Mouse (Mus musculus): Measurements from ENCODE around the gene Scn8a. TPM values are rescaled to one million over a fixed set of nuclear protein-coding genes. Genes with fewer than 3 reads are reported as not detected.

Scn8a gene
- polyA plus RNA-seq, 1 experiment from 2014 or later = 22.7 TPM

- H3K36me3 ChIP-seq (replicated peaks) = 0 out of 2 replicates have a peak, but pooled peaks cover 5% of the 10 kb centered on the region
- no peak overlapping the region for H3K4me3 ChIP-seq
- no peak overlapping the region for H3K4me2 ChIP-seq
- H3K27ac ChIP-seq = no peak overlapping the region
- ATAC-seq (replicated peaks) = no peak
- H3K9me3 ChIP-seq = no peaks in the 10 kb centered on the region
- H3K4me1 ChIP-seq = peaks cover 5% of the 10 kb centered on the region; the same call in 1 of the 2 replicates
- no peak overlapping the region for H3K9ac ChIP-seq
- 80% methylated on average over 8 of the region's 8 CpGs for WGBS
- H3K27me3 ChIP-seq (replicated peaks) = no peaks in the 10 kb centered on the region
Measured at GRCm38 (mm10) chr15:101005717-101006116, 136.1 kb downstream of the Scn8a start.

- H3K36me3 ChIP-seq (replicated peaks) = peaks cover 12% of the 10 kb centered on the region; the same call in 1 of the 2 replicates
Measured at GRCm38 (mm10) chr15:101006251-101007040, 136.8 kb downstream of the Scn8a start.

GRCm38 (mm10) chr15:101007236-101007635 lies 137.6 kb downstream of the Scn8a start:
- Histone ChIP-seq H3K4me2 (no peak overlapping the region; the same call in 1 of the 2 replicates), H3K4me3 (no peak overlapping the region), H3K9ac (no peak overlapping the region), H3K27me3 (replicated peaks) (no peaks in the 10 kb centered on the region), H3K4me1 (peaks cover 5% of the 10 kb centered on the region; the same call in 1 of the 2 replicates), H3K9me3 (no peaks in the 10 kb centered on the region), H3K36me3 (replicated peaks) (peaks cover 12% of the 10 kb centered on the region; the same call in 1 of the 2 replicates), H3K27ac (no peak overlapping the region)
- WGBS = 67% methylated on average over 7 of the region's 7 CpGs
- no peak for ATAC-seq (replicated peaks)

More at GRCm38 (mm10) chr15:101006251-101007040, 136.8 kb downstream of the Scn8a start:
- Histone ChIP-seq H3K4me2 (peak overlapping the region; percentile 39), H3K9ac (no peak overlapping the region), H3K27ac (no peak overlapping the region), H3K27me3 (replicated peaks) (no peaks in the 10 kb centered on the region), H3K4me3 (peak overlapping the region; percentile 22), H3K4me1 (peaks cover 5% of the 10 kb centered on the region; the same call in 1 of the 2 replicates), H3K9me3 (no peaks in the 10 kb centered on the region)
- 0 out of 2 replicates have a peak, but pooled peaks have one; percentile 62 for ATAC-seq (replicated peaks)
- WGBS = 15% methylated on average over 15 of the region's 15 CpGs

- Histone ChIP-seq H3K9ac (no peak overlapping the region), H3K36me3 (replicated peaks) (peaks cover 22% of the 10 kb centered on the region; the same call in 1 of the 2 replicates), H3K27me3 (replicated peaks) (no peaks in the 10 kb centered on the region), H3K9me3 (no peaks in the 10 kb centered on the region), H3K4me3 (no peak overlapping the region), H3K4me2 (no peak overlapping the region), H3K4me1 (peaks cover 5% of the 10 kb centered on the region; the same call in 1 of the 2 replicates), H3K27ac (no peak overlapping the region)
- WGBS = 87% methylated on average over 14 of the region's 14 CpGs
- ATAC-seq (replicated peaks) = no peak
Measured at GRCm38 (mm10) chr15:101008386-101009010, 138.8 kb downstream of the Scn8a start.

- H3K4me1 ChIP-seq = peaks cover 5% of the 10 kb centered on the region; the same call in 1 of the 2 replicates
- ATAC-seq (replicated peaks) = no peak
- WGBS = 88% methylated on average over 6 of the region's 6 CpGs
- no peak overlapping the region for H3K27ac ChIP-seq
- H3K4me3 ChIP-seq = no peak overlapping the region
- peaks cover 31% of the 10 kb centered on the region; the same call in 1 of the 2 replicates for H3K36me3 ChIP-seq (replicated peaks)
- H3K27me3 ChIP-seq (replicated peaks) = no peaks in the 10 kb centered on the region
- H3K9me3 ChIP-seq = no peaks in the 10 kb centered on the region
- no peak overlapping the region for H3K4me2 ChIP-seq
- no peak overlapping the region for H3K9ac ChIP-seq
Measured at GRCm38 (mm10) chr15:101011352-101011751, 141.7 kb downstream of the Scn8a start.

- H3K4me2 ChIP-seq = no peak overlapping the region
- H3K27me3 ChIP-seq (replicated peaks) = no peaks in the 10 kb centered on the region
- no peak overlapping the region for H3K9ac ChIP-seq
- peaks cover 20% of the 10 kb centered on the region for H3K36me3 ChIP-seq (replicated peaks)
- 80% methylated on average over 2 of the region's 2 CpGs for WGBS
- H3K4me3 ChIP-seq = no peak overlapping the region
- ATAC-seq (replicated peaks) = no peak
- H3K4me1 ChIP-seq = no peaks in the 10 kb centered on the region
- H3K9me3 ChIP-seq = no peaks in the 10 kb centered on the region
- no peak overlapping the region for H3K27ac ChIP-seq
Measured at GRCm38 (mm10) chr15:101028960-101029359, 159.3 kb downstream of the Scn8a start.

- Histone ChIP-seq H3K9me3 (no peaks in the 10 kb centered on the region), H3K4me3 (no peak overlapping the region), H3K27me3 (replicated peaks) (peaks cover 15% of the 10 kb centered on the region), H3K36me3 (replicated peaks) (peaks cover 28% of the 10 kb centered on the region), H3K9ac (no peak overlapping the region), H3K27ac (no peak overlapping the region), H3K4me1 (0 out of 2 replicates have a peak, but pooled peaks cover 3% of the 10 kb centered on the region), H3K4me2 (no peak overlapping the region)
- 54% methylated on average over 17 of the region's 17 CpGs for WGBS
- no peak for ATAC-seq (replicated peaks)
Measured at GRCm38 (mm10) chr15:101039651-101040050, 170.0 kb downstream of the Scn8a start.

- ATAC-seq (replicated peaks) = no peak
- Histone ChIP-seq H3K4me2 (no peak overlapping the region), H3K4me1 (peaks cover 15% of the 10 kb centered on the region), H3K4me3 (no peak overlapping the region), H3K27ac (no peak overlapping the region), H3K9me3 (no peaks in the 10 kb centered on the region), H3K27me3 (replicated peaks) (peaks cover 30% of the 10 kb centered on the region), H3K9ac (no peak overlapping the region), H3K36me3 (replicated peaks) (peaks cover 18% of the 10 kb centered on the region)
- 81% methylated on average over 6 of the region's 6 CpGs for WGBS
Measured at GRCm38 (mm10) chr15:101041966-101042365, 172.3 kb downstream of the Scn8a start.

GRCm38 (mm10) chr15:101042613-101043012 lies 173.0 kb downstream of the Scn8a start:
- Histone ChIP-seq H3K4me3 (no peak overlapping the region), H3K9me3 (no peaks in the 10 kb centered on the region), H3K9ac (no peak overlapping the region), H3K36me3 (replicated peaks) (peaks cover 16% of the 10 kb centered on the region), H3K4me1 (peaks cover 18% of the 10 kb centered on the region), H3K27me3 (replicated peaks) (peaks cover 36% of the 10 kb centered on the region), H3K27ac (no peak overlapping the region), H3K4me2 (no peak overlapping the region)
- 29% methylated on average over 6 of the region's 6 CpGs for WGBS
- ATAC-seq (replicated peaks) = no peak

- no peaks in the 10 kb centered on the region for H3K9me3 ChIP-seq
- H3K27me3 ChIP-seq (replicated peaks) = peaks cover 49% of the 10 kb centered on the region
- H3K4me1 ChIP-seq = peaks cover 18% of the 10 kb centered on the region
- no peak overlapping the region for H3K4me2 ChIP-seq
- H3K4me3 ChIP-seq = no peak overlapping the region
- no peak for ATAC-seq (replicated peaks)
- WGBS = 43% methylated on average over 6 of the region's 6 CpGs
- peaks cover 11% of the 10 kb centered on the region for H3K36me3 ChIP-seq (replicated peaks)
- H3K9ac ChIP-seq = no peak overlapping the region
- no peak overlapping the region for H3K27ac ChIP-seq
Measured at GRCm38 (mm10) chr15:101044531-101044930, 174.9 kb downstream of the Scn8a start.

- Histone ChIP-seq H3K9ac (peak overlapping the region; percentile 48), H3K4me1 (peaks cover 18% of the 10 kb centered on the region), H3K4me2 (peak overlapping the region; percentile 96), H3K36me3 (replicated peaks) (0 out of 2 replicates have a peak, but pooled peaks cover 4% of the 10 kb centered on the region), H3K9me3 (no peaks in the 10 kb centered on the region), H3K27ac (no peak overlapping the region), H3K4me3 (peak overlapping the region; percentile 45), H3K27me3 (replicated peaks) (peaks cover 52% of the 10 kb centered on the region)
- 0 out of 2 replicates have a peak, but pooled peaks have one; percentile 28 for ATAC-seq (replicated peaks)
- under 1% methylated on average over 43 of the region's 43 CpGs for WGBS
Measured at GRCm38 (mm10) chr15:101046039-101046526, 176.4 kb downstream of the Scn8a start.

Data from midbrain, embryonic 15.5 days (tissue).